Mouse (Mus musculus) ES-Bruce4 (cell line): ENCODE measurements at regions not wholly inside any gene's neighbourhood (a gene's known extent, or its start where the extent isn't known, plus 50 kb on each side); places are given as distances from the start of the nearest gene placed in this dataset.
A peak's percentile ranks its signal among the peaks of the same experiment; 100 is the strongest.

Experiments used
- H3K27ac ChIP-seq: 2 replicates; pipeline ENCODE4 v1.5.1; 2012; ENCODE audit warnings: low read length, inconsistent platforms; ENCODE audit not compliant: insufficient read depth
- H3K27me3 ChIP-seq: 2 replicates; pipeline ENCODE4 v1.6.1; 2012; ENCODE audit warnings: mild to moderate bottlenecking, low read length, inconsistent platforms; ENCODE audit not compliant: control insufficient read depth, poor library complexity, insufficient read depth, severe bottlenecking
- H3K36me3 ChIP-seq: 2 replicates; pipeline ENCODE4 v1.6.1; 2012; ENCODE audit warnings: inconsistent platforms, mild to moderate bottlenecking, low read length, moderate library complexity; ENCODE audit not compliant: control insufficient read depth, poor library complexity, insufficient read depth, severe bottlenecking
- H3K4me1 ChIP-seq: one replicate; pipeline ENCODE4 v1.8.1; 2011; ENCODE audit warnings: low read length; ENCODE audit not compliant: control insufficient read depth, insufficient read depth
- H3K4me3 ChIP-seq: 2 replicates; pipeline ENCODE4 v1.5.1; 2011; ENCODE audit warnings: low read depth, mild to moderate bottlenecking, low read length
- H3K9ac ChIP-seq: 2 replicates; pipeline ENCODE4 v1.6.1; 2012; ENCODE audit warnings: low read depth, mild to moderate bottlenecking, inconsistent platforms; ENCODE audit not compliant: poor library complexity, severe bottlenecking
- H3K9me3 ChIP-seq: replicated peaks from 2 replicates; pipeline ENCODE4 v1.6.1; 2012; ENCODE audit warnings: mild to moderate bottlenecking, low read length, inconsistent platforms; ENCODE audit not compliant: control insufficient read depth, poor library complexity, insufficient read depth, severe bottlenecking
- CTCF ChIP-seq: IDR thresholded peaks from one replicate; pipeline ENCODE4 v1.8.1; 2011; ENCODE audit warnings: low read depth, low read length
- EP300 ChIP-seq: IDR thresholded peaks from 2 replicates; pipeline ENCODE4 v1.6.1; 2011; ENCODE audit warnings: low read depth, low read length; ENCODE audit not compliant: insufficient read depth
- POLR2A ChIP-seq: IDR thresholded peaks from one replicate; pipeline ENCODE4 v1.8.1; 2011; ENCODE audit warnings: low read length; ENCODE audit not compliant: insufficient read depth

- peak; percentile 30; the same call in 1 of the 2 replicates for TF ChIP-seq EP300
- no peak for TF ChIP-seq POLR2A
- Histone ChIP-seq H3K9ac (no peak overlapping the region), H3K4me1 (no peaks in the 10 kb centered on the region), H3K27me3 (no peaks in the 10 kb centered on the region), H3K4me3 (no peak overlapping the region; the same call in 1 of the 2 replicates), H3K27ac (no peak overlapping the region), H3K36me3 (no peaks in the 10 kb centered on the region), H3K9me3 (no peaks in the 10 kb centered on the region; the same call in 1 of the 2 replicates)
Observed at GRCm38 (mm10) chr12:106226776-106227562, 216.9 kb downstream of the Vrk1 start.

- no peak overlapping the region for H3K27ac ChIP-seq
- H3K9me3 ChIP-seq = no peaks in the 10 kb centered on the region; the same call in 1 of the 2 replicates
- TF ChIP-seq EP300 (no peak), CTCF (no peak), POLR2A (no peak)
- no peaks in the 10 kb centered on the region for H3K36me3 ChIP-seq
- H3K4me1 ChIP-seq = no peaks in the 10 kb centered on the region
- H3K4me3 ChIP-seq = no peak overlapping the region; the same call in 1 of the 2 replicates
- no peak overlapping the region for H3K9ac ChIP-seq
- no peaks in the 10 kb centered on the region for H3K27me3 ChIP-seq
Observed at GRCm38 (mm10) chr12:106227563-106227840, 217.5 kb downstream of the Vrk1 start.

- H3K27me3 ChIP-seq = no peaks in the 10 kb centered on the region
- no peaks in the 10 kb centered on the region for H3K4me1 ChIP-seq
- TF ChIP-seq EP300 (no peak), POLR2A (no peak), CTCF (no peak)
- no peak overlapping the region for H3K4me3 ChIP-seq
- H3K36me3 ChIP-seq = no peaks in the 10 kb centered on the region
- no peaks in the 10 kb centered on the region for H3K9me3 ChIP-seq
- H3K9ac ChIP-seq = no peak overlapping the region
- H3K27ac ChIP-seq = no peak overlapping the region
Observed at GRCm38 (mm10) chr12:106245178-106245840, 235.3 kb downstream of the Vrk1 start.

DNA sequence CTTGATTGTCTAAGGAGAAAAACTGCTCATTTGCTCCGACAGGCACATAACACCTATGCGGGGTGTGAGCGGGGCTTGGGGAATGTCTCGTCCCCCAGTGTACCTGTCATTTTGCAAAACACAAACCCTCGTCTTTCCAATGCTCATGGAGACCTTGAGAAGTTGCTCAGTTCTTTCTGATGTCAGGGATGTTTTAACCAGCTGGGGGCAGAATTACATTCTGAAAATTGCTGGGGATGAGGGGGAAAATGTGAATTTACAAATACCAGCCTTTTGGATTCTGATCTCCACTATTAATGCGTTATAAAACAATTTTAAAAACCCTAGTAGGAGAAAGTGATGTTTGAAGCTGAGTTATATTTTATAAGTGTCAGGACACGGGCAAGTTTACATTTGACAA lies 263.6 kb downstream of the Vrk1 start:
- TF ChIP-seq EP300 = no peak
- TF ChIP-seq POLR2A = no peak
- no peak for TF ChIP-seq CTCF
- Histone ChIP-seq H3K9ac (no peak overlapping the region), H3K36me3 (no peaks in the 10 kb centered on the region), H3K4me3 (no peak overlapping the region), H3K27ac (no peak overlapping the region), H3K27me3 (no peaks in the 10 kb centered on the region), H3K9me3 (no peaks in the 10 kb centered on the region), H3K4me1 (no peaks in the 10 kb centered on the region)

DNA sequence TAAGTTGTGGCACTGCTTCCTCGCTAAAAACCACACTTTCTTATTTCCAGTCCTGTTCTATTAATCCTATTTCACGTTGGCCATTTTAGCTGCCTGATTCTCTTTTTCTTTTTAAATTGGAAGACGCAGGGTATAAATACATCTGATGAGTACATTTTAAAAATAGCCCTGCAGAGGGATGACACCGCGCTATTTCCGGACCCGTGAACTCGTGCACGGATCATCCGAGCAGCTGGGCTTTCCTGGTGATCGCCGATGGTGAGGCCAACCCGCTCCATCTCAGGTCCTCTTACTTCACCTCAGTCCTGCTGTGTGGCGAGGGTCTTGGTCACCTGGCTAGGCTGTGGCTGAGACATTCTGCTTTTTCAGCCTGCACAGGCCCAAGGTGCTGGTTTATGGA lies 267.9 kb downstream of the Vrk1 start:
- Histone ChIP-seq H3K36me3 (no peaks in the 10 kb centered on the region), H3K27ac (no peak overlapping the region), H3K4me1 (no peaks in the 10 kb centered on the region), H3K4me3 (no peak overlapping the region), H3K9me3 (no peaks in the 10 kb centered on the region), H3K9ac (no peak overlapping the region), H3K27me3 (no peaks in the 10 kb centered on the region)
- TF ChIP-seq EP300 = no peak
- TF ChIP-seq POLR2A = no peak
- TF ChIP-seq CTCF = no peak

- no peak overlapping the region for H3K4me3 ChIP-seq
- no peaks in the 10 kb centered on the region for H3K9me3 ChIP-seq
- H3K9ac ChIP-seq = no peak overlapping the region
- no peak overlapping the region for H3K27ac ChIP-seq
- no peaks in the 10 kb centered on the region for H3K36me3 ChIP-seq
- no peaks in the 10 kb centered on the region for H3K27me3 ChIP-seq
- H3K4me1 ChIP-seq = no peaks in the 10 kb centered on the region
- TF ChIP-seq CTCF = no peak
- no peak for TF ChIP-seq EP300
- no peak for TF ChIP-seq POLR2A
Observed at GRCm38 (mm10) chr12:106282491-106283106, 272.6 kb downstream of the Vrk1 start.
